Mouse (Mus musculus) monocyte, adult 5-6 weeks (primary cell): ENCODE data around the gene Haus7. TPM values are rescaled to one million over a fixed set of nuclear protein-coding genes. Genes with fewer than 3 reads are reported as not detected.
"Not testable (repeated sequence)": the region's sequence is repeated elsewhere in the genome, so short reads cannot be mapped to it uniquely, and the experiment has no call there.

Experiments
- ATAC-seq: fragments of 153-309, 156-312 bp; replicated peaks from 2 replicates; pipeline ENCODE4 v1.8.0; 2017; ENCODE audit warnings: mild to moderate bottlenecking; ENCODE audit not compliant: low TSS enrichment, insufficient number of reproducible peaks, severe bottlenecking, poor library complexity, low FRiP score
- total RNA-seq: library from RNA; stranded (forward); fragments of 200-1000, 200-491, 200-594 nt; gene quantifications from 3 replicates; pipeline ENCODE4 v1.2.3, GENCODE M21; 2017

The Haus7 gene
- total RNA-seq, 1 experiment from 2014 or later, result 24.5 TPM

DNA sequence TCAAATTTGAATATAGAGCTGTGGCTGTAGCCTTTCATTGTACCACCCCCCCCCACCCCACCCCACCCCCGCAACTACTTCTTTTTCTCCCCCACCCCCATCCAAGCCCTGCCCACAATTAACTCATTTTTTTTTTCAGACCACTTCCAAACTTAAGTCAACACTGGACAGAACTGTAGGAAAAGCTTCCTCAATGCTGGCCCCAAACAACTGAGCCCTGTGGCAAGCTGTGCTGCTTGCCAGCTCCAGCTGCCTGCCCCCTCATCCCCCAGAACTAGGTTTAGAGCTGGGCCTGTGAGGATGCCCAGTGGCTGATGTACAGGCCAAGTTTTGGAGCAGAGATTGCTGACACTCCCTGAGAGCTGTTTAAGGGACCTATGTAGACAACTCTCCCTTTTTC, 9.9 kb upstream of the Haus7 start:
- no peak for ATAC-seq

GRCm38 (mm10) chrX:73468330-73468729, 9.5 kb upstream of the Haus7 start:
- ATAC-seq, result no peak

DNA sequence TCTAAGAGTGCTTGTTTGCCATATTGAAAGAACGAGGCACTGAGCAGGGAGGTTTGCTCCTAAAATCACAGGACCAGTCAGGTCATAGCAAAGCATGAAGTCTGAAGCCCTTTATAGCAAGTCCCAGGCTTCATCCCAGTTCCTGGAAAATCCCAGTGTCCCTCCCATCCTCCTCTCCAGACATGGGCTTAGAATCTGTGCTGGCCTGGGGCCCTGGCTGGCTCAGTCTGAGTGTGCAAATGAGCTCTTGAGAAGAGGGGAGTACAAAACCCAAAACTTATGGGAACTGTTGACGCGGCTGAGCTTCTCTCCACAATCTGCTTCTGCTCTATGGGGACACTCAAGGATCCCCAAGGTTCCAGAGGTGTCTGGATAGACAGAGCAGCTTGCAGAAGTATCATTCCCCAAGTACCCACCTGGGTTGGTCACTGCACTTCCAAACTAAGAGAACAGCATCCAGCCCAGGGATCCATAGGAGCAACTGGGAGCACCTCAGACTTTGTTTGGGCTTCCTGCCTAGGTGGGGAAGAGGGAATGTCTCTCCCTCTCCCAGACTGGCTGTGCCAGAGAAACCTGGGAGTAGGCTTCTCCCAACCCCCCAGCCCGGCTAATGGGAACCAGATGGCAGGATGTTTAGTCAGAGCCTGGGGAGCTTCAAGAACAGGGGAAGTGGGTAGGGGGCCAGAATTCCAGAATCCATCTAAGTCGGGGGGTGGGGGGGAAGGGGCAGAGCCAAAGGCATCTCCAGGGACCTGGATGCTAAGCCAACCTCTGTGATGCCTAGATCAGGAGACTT, 8.8 kb upstream of the Haus7 start:
- ATAC-seq, result no peak

DNA sequence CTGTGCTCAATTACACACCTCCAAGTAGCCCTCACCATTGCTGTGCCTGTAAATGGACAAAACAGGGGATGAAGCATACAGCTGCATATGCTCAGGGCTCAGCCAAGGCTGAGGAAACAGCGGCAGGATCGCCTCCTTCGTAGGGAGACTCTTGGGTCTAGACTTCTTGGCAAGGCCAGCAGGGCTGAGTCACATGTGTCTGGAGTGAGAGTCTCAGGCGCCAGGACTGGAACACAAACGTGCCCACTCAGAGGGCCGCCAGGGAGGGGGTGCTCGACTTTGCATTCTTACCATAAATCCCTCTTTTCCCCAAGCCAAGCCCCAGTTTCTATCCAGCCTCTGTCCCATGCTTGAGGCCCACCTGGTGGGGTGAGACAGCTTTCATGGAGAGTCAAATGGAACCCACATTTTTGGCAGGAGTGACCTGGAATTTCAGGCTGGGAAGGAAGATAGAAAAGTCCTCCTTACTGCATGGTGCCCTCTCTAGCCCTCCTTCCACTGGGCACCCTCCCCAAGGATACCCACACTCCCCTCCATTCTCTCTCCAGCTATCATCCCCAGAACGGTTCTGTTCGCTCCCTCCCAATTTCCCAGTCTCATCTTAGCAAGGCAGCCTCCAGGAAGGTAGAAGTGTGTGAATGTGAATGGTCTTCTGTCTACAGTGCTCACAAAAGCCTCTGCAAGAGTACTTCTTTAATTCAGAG, 6.8 kb upstream of the Haus7 start:
- ATAC-seq, result no peak

DNA sequence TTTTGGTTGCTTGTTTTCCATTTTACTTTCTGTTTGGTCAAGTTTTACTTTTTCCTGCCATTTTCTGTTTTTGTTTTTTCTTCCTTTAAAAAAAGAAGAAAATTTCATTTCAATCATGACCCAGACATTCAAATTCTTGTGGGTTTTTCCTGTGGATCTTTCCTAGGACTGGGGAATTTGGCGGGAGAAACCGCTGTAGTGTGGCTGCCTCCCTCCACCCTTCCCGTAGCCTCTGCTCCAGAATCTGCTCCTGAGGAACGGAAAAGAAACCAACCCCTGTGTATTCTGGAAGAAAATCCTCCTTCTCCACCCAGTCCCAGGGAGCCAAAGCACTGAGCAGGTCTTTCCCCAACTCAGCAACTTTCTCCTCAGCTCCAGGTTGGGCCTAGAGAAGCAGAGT, 1.9 kb upstream of the Haus7 start:
- no peak for ATAC-seq

- ATAC-seq, result 0 out of 2 replicates have a peak, but pooled peaks have one; percentile 59
Measured at GRCm38 (mm10) chrX:73451949-73452348, 6.9 kb downstream of the Haus7 start.

DNA sequence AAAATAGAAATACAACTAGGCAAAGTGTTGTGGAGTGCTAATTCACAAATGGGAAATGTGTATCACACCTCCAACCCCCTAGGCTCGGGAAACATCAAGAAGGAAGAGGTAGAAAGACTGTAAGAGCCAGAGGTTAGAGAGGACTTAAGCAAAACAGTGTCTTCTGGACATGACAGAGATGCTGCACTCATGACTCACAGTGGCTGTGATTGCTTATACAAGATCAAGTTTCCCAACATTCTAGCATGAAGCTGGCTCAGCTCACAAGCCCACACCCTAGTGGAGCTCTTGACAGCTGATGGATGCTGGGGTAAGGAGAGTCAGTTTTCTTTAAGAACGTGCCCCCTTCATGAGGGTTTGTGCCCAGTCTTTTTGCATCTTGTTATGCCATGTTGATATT, 17.4 kb downstream of the Haus7 start:
- ATAC-seq, result no peak

- no peak for ATAC-seq
Measured at GRCm38 (mm10) chrX:73435252-73435651, 23.6 kb downstream of the Haus7 start, which contains the start of gene Trex2. TSS of gene Trex2 (minus strand) at chrX:73435344.

DNA sequence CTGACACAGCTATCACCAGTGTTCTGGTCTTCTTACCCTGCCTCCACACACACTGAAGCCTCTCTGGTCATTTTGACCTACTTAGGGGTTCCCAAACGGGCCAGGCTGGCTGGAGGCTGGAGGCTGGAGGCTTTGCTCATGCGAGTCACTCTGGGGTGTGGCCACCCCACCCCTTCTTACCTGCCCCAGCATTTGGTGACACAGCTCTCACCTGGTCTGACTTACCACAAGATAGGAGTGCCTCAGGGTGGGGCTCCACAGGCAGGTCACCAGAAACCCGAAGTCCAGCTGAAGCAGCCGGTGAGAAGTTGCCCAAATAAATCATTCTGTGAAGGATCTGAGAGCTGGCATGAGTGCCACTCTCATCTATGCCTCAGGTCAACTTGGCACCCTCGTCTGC, 26.0 kb downstream of the Haus7 start:
- ATAC-seq, result no peak

DNA sequence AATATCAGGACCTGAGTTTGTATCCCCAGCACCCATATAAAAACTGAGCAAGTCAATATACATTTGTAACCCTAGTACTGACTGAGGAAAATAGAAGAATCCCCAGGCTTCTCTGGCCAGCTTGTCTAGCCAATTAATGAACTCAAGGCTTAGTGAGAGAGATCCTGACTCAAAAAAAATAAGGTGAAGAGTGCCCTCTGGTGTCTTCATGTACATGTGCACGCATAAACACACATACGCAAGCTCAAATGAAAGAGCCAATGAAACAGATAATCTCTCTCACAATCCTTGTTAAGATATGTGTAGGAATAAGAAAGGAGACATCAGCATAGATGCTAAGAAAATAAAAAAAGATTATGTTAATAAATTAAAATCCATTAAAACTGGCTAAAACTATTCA, 28.8 kb downstream of the Haus7 start:
- ATAC-seq, result no peak

GRCm38 (mm10) chrX:73412767-73413166, 46.1 kb downstream of the Haus7 start:
- no peak for ATAC-seq

DNA sequence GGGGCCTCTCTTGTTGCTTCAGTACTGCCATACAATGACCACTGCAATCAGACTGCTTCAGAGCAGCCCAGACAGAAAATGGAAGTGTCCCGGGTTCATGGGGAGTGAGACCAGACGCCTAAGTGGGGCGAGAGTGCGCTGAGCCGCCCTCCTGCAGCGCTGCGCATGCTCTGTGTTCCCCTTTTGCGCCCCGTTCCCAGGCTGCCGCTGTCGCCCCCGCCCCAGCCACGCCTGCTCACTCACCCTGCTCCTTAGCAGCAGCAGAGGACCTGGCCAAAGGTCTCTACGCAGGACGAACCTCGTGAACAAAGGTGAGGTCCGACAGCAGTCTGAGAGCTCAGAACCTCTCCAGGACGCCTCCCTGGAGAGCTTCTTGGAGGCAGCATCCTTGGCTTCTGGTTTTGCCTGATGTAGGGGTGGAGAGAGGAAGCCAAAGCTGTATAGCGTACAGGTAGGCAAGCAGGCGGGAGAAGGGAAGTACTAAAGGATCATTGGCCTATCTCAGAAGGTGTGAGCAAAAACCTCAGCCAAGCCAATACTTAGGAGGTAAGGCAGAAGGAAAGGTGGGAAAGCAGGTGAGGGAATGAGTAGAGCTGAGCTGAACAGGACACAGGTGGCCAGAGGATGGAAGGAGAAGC, 47.8 kb downstream of the Haus7 start, which contains the start of gene Zfp92:
Gene Zfp92 (plus strand): TSS at position 217 of the 638 bp plus-strand sequence.
- ATAC-seq, result no peak

DNA sequence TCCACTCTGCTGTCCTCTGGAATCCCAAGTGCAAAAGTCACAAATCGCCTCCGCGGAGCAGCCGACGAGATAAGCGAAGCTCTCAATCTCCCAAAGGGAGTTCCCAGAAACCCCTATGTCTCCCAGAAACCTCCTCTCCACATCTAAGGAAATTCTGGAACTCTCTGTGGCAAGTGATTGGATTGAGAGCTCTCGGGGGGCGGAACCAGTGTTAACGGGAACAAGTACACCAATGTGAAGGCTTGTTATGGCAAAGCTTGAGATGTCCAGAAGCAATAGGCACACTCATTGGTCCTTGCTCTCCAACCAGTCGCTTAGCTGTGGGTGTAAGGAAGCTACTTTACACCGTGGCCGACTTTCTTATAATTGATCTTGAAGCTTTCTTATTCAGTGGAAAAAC, 57.2 kb downstream of the Haus7 start:
- ATAC-seq, result no peak

GRCm38 (mm10) chrX:73400951-73401350, 57.9 kb downstream of the Haus7 start:
- no peak for ATAC-seq

- not testable (repeated sequence) for ATAC-seq
Measured at GRCm38 (mm10) chrX:73398636-73399035, 60.2 kb downstream of the Haus7 start, which contains the start of gene Gm18336. TSS of gene Gm18336 (minus strand) at chrX:73398736.

DNA sequence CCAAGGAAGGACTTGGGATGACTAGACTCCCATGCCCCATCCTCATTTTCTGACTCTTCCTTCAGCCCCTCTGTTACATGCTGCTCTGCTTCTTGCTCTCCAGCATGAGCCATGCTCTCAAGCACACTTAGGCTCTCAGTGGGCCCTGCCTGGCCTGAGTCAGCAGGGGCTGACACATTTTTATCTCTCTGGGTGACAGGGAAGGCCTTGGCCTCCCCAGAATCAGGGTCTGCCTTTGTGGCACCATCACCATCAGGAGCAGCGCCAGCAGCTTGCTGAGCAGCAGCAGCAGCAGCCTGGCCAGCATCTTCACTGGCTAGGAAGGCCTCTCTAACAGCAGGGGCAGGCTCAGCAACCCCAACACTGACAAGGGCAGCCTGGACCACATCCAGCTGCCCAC, 62.4 kb downstream of the Haus7 start:
- no peak for ATAC-seq

DNA sequence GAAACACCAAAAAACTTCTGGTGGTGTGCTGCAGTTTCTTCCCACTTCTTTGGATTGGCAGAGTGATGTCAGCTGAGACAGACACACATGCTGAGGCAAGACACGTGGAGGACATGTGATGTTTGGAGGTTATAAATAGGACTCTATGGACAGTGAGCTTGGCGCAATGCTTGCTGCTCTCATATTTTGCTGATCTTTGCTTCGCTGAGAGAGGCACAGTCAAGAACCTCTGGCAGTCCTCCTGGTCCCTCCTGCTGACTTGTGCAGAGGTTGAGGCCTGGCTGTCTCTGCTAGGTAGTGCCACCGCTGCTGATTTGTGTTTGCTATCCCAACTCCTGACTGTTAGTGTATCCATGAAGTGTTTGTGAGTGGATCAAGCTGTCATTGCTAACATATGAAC, 67.4 kb downstream of the Haus7 start:
- ATAC-seq, result no peak
